Mouse (Mus musculus): ENCODE measurements at regions not wholly inside any gene's neighbourhood (a gene's known extent, or its start where the extent isn't known, plus 50 kb on each side); places are given as distances from the start of the nearest gene placed in this dataset.

DNA sequence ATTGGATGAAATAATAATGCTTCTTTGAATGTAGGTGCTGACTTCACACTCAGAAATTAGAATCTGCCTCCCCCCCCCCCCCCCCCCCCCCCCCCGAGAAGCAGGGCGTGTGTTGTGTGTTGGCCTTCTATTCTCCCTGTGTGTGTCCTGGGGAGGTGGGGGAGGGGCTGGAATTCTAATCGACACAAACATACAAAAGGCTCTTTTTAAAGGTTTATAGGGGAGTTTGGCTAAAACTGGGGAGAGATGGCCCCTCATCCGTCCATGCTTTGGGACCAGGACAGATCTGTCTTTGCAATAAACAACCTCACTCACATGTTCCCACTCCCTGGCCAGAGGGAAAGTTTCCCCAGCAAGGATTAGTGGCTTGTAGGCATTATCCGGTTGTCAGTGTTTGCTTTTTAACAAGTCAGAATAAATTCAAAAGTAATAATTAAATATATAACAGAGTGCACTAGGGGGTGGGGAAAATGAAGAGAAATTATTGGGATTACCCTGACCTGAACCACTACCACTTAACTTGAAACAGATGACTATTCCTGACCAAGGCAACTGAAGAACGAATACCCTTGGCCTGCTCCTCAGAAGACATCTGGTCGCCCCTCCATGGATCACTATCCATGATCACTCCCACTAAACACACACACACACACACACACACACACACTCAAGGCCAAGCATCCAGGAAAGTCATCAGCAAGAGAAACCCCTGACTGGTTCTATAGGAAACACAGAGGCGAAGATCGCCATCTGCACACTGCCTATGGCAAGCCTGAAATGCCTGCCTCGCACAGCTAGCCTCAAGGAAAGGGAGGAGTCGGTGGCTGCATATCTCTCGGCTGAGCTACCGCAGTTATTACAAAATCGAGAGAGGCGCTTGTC is 223.5 kb upstream of the Rgma start:
- DNase-seq, result no peak

- DNase-seq, result no peak
These were observed 221.6 kb upstream of the Rgma start for GRCm38 (mm10) chr7:73153668-73154067.

- no peak for DNase-seq
These were observed 216.5 kb upstream of the Rgma start for GRCm38 (mm10) chr7:73158833-73159232.

DNA sequence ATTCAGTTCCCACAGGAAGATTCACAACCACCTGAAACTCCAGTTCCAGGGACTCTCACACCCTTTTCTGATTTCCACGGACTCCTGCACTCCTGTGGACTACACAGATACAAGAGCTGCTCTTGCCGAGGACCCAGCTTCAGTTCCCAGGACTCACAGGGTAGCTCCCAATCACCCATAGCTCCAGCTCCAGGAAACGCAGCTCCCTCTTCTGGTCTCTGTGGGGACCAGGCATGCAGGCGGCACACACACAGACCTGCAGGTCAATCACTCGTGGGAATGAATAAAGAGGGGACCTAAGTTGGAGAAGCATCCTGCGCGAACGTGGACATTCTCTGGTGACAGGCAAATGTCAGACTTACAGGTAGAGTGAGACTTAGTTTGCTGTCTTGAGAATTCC is 214.3 kb upstream of the Rgma start:
- DNase-seq, result no peak

DNA sequence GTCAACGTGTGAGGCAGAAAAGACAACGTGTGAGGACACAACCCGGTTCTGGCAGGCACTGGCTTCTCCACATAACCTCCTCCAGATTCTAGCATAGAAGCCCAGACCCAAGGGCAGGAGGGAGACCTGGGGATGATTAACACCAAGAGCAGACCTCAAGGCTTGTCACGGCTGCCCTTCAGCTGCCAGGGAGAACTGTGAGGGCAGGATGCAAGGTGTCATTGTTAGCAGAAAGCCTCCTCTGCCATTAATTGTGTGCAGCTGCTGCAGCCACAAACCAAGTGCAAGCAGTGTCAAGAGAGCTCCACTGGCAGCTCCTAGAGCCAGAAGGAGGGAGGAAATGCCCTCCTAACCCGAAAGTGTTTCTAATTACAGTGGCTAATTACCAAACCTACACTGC is 211.6 kb upstream of the Rgma start:
- DNase-seq, result no peak

- DNase-seq, result no peak
These were observed 209.8 kb upstream of the Rgma start for GRCm38 (mm10) chr7:73165521-73165920.

DNA sequence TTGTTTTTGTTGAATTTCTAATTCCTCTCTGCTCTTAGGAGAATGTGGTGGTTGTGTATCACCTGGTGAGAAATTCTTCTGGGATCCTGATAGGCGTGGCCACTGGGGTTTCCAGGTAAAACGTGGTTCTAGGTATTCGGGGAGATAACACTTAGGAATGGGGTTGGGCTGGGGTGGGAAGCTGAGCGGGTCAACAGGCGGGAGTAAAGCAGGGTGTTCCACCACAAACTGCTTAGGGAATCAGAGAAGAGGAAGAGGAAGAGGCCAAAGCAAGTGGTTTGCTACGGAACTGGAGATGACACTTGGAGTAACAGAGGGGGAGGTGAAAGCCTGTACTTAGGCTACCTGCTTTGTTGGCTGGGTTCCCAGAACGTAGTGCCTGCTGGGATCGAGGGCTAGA is 205.9 kb upstream of the Rgma start:
- no peak for DNase-seq

DNA sequence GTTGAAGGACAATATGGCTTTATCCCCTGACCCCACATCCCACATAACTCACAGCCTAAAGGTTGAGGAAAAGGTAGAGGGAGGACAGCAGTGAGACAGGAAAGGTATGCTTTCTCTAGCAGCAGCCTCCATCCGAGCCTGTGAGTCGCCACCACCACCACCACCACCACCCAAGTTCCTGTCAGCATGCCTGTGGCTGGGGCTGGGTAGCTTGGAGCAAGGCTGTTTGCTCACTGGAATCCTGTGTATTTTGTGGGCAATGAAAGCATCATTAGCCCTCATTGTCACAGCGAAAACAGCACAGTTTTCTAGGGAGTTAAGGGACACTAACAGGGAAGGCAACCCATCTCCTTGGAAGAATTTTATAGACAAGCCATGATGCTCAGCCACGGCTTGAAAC is 202.7 kb upstream of the Rgma start:
- DNase-seq, result no peak

- no peak for DNase-seq
These were observed 191.5 kb upstream of the Rgma start for GRCm38 (mm10) chr7:73183761-73184160.

DNA sequence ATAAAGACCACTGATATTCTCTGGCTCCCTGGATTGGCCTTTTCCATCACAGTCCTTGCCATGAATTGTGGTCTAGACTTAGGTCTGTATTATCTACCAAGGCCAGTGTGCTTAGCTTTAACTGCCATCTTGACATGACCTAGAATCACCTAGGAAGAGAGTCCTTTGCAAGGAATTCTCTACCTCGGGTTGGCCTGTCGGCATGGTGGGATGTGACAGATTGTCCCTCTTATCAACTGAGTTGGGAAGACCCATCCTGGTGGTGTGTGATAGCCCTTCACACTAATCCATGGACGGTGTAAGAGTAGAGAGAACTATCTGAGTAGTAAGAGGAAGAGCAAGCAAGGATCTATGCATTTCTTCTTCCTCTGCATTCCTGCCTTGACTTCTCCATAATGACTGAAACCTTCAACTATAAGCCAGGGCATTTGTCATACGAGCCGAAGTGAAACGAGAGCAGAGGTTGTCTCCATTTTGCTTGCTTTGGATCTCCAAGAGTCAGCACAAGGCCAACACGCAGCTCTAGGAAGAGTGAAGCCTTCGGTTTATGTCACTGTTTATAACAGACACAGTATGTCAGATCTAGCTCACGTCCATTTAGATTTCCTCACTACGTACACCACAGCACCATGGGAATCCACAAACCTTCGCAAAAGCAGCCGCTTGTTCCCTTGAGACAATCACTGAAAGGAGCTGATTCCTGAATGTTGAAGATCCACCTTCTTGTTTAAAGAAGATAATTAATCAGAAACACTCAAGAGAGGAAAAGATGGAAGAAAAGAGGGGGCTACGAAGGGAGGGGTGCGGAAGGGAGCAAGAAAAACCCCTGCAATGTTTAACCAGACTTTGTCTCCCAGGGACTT is 190.9 kb upstream of the Rgma start:
- no peak for DNase-seq

GRCm38 (mm10) chr7:73185071-73185531 is 190.2 kb upstream of the Rgma start:
- no peak for DNase-seq

- DNase-seq, result no peak
These were observed 189.7 kb upstream of the Rgma start for GRCm38 (mm10) chr7:73185591-73185990.

- DNase-seq, result no peak
These were observed 188.8 kb upstream of the Rgma start for GRCm38 (mm10) chr7:73186501-73186900.

- DNase-seq, result no peak
These were observed 183.7 kb upstream of the Rgma start for GRCm38 (mm10) chr7:73191388-73192278.

GRCm38 (mm10) chr7:73192839-73193238 is 182.5 kb upstream of the Rgma start:
- no peak for DNase-seq

- DNase-seq, result no peak
These were observed 180.0 kb upstream of the Rgma start for GRCm38 (mm10) chr7:73195306-73195705.

DNA sequence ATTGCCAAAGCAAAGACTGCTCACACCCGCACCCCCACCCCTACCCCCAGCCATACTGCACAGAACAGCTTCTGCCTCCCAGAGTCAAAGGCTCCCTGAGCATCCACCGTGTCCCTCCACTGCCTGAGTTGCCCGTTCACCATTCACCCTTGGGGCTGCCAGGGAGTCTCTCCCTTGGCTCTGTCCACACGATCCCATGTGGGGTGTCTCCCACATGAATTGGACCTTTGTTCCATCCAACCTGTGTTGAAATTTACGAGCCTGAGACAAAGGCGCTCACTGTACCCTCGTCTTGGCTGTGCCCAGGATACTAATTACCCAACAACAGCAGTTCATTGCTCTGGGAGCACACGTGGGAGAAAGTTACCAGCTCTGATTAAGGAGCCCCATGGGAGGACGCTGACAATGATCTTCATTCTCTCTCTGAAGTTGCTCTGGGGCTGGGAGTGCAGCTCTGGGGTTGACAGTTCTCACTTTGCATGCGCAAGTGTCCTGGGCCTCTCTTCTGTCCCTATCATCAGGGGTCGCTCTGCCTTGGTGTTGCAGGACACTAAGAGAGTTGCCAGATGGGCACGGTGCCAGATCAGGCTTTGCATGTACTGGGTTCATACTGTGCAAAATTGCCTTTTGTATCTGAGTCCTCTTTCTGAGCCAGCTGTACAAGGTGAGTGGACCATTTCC is 178.3 kb upstream of the Rgma start:
- DNase-seq, result peak; percentile 25 to 47

- DNase-seq, result no peak
These were observed 177.2 kb upstream of the Rgma start for GRCm38 (mm10) chr7:73198069-73198468.

- DNase-seq, result no peak
These were observed 175.3 kb upstream of the Rgma start for GRCm38 (mm10) chr7:73199967-73200366.

- no peak for DNase-seq
These were observed 174.0 kb upstream of the Rgma start for GRCm38 (mm10) chr7:73201330-73201729.

- DNase-seq, result no peak
These were observed 168.1 kb upstream of the Rgma start for GRCm38 (mm10) chr7:73206922-73207811.
